Mouse (Mus musculus) gonadal fat pad, adult 2 months (tissue): ENCODE results near the gene Tecta. TPM values are rescaled to one million over a fixed set of nuclear protein-coding genes. Genes with fewer than 3 reads are reported as not detected.

ENCODE experiments used
- DNase-seq: peaks from one replicate; pipeline ENCODE4 v3.0.0-alpha.2; 2012; ENCODE audit warnings: low read depth
- polyA plus RNA-seq: library from polyadenylated mRNA; depleted of rRNA; stranded (reverse); fragments of >200 nt; gene quantifications from 2 replicates; pipeline ENCODE4 v1.2.3, GENCODE M21; 2012

Tecta gene
- polyA plus RNA-seq, 1 experiment, result 17.4 TPM

DNA sequence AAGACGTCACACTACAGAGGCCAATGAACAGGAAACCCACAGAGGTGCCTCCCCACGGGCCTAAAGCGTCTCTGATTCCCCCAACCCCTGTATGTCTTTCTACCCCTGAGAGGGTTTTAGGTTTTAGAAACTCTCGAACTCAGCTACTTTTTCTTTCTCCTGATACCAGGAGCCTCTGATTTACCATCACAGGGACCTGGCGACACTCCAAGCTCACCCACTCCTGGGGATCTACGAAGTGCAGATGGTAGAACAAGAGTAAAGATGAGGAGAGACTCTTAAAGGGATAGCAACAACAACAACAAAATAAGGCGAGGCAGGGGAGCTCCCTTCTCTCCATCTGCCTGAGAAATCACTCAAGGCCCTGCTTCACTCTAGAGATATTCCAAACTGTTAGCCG lies 12.7 kb downstream of the Tecta start:
- DNase-seq, result no peak

DNA sequence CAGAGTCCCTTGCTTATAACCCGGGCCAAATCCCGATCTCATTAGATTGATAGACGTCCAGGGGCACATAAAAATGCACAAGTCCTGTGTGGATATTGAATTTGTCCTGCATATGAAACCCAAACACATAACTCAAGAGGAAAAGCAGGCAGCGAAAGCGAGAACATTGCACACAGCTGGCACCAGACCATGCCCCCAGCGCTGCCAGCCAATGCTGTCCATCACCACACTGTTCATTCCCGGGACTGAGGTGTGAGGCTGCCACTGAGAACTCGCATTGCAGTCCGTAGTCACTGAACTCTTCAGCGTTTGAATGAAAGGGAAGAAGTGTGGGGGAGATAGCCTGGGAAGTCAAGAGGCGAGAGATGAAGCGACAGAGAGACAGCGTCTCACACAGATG lies 14.1 kb downstream of the Tecta start:
- DNase-seq, result no peak

DNA sequence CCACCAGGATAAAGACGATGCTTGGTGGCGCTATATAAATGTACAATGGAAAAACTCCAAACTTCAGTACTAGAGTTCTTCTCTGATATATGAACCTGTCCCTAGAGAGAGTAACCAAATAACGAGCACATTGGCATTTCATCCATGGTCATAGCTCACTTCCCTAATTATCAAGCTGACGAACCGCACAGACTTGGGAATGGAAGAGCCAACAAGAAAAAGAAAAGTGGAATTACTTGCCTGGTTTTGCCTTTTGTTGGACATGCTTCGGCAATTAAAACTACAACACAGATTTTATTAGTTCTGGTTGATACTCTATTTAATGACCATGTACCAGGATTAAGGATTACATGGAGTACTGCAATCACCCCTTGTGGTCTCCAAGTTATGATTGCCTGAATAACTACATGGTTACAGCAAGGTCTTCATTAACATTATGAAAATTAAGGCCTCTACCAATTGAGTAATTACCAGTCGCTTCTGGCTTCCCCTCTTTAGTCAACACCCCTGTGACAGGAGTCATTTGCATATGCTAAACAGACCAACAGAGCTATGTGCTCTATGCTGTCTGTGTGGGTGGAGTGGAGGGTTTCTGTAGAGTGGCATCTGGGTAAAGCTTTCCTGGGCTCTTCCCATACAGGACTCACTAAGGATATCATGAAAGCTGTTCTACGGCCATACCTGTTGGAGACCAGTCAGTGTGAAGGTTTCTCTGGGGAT lies 16.9 kb downstream of the Tecta start:
- DNase-seq, result no peak

DNA sequence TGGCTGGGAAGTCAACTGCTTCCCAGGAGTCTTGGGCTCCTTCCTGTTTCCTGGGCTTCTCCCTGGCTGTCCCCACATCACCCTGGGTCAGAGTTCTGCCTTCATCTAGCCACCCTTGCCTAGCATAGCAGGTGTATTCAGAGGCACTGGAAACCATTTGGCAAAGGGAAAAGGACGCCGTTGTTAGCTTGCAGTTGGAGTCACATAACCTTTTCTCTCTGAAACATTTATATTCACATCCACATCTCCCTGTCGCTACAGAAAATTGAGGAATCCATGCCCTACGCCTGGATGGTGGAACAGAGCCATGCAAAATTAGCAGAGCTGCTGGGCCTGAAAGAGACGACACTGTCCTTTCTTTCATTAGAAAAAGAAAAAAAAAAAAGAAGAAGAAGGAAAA lies 17.7 kb downstream of the Tecta start:
- DNase-seq, result no peak

DNA sequence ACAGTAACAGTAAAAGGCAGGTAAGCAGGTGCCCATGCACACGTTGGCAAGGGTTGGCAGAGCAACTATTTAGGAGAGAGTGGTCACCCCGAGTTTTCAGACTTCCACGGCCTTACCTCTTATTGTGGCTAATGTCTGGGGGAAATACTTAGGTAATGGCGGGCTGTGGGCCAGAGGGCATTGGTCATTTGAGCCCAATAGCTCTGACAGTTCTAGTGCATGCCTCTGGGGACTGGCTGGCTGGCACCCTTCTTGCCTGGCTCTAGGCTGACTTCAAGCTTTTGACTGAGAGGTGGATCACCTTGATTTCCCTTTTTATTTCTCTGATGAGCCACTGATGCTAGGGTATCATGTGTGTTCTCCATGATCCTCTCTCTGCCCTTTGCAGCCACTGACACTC lies 21.7 kb downstream of the Tecta start:
- no peak for DNase-seq

DNA sequence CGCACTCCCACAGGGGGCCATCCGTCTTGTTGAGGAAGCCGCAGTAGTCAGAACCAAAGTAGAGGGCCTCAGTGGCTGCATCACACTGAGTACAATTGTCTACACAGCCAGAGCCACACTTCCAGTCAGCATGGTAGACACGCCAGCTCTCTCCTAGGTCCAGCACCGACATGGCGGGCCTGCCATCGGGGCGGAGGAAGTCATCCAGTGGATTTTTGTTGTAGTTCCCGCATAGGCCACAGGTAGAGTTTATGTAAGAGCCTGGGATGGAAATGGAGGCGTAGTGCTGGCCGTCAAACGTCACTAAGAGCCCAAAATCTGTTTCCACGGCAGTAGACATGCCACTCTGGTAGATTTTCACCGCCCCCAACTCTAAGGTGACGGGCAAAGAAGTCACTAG lies 22.1 kb downstream of the Tecta start:
- DNase-seq, result no peak

DNA sequence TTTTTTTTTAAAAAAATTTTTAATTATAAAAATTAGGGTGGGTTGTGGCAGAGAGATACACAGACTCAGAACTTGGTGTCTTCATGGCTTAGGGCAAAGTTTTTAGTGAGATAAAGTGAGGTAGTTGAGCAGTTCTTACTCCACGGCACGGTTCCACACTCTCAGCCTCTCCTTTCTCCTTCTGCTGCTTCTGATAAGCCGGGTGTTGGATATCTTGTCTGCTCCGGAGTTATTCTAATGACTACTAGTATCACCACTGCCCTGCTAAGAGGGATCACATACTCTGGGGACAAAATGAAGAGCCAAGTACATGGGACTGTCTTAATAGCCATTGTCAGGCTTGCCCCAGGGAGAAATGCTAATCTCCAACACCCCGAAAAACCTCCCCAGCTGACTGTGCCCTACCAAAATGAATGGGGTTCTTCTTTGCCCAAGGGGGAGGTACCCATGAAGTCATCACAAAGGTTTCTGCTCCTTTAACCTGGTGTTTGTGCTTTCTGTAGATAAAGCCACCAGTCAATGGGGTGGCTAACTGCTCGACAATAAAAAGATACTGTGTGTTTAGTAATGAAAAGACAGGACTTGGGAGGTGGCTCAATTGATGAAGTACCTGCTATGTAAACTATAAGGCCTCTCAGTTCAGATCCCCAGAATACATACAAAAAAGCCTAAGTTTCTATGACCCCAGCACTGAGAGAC lies 27.9 kb downstream of the Tecta start:
- no peak for DNase-seq

DNA sequence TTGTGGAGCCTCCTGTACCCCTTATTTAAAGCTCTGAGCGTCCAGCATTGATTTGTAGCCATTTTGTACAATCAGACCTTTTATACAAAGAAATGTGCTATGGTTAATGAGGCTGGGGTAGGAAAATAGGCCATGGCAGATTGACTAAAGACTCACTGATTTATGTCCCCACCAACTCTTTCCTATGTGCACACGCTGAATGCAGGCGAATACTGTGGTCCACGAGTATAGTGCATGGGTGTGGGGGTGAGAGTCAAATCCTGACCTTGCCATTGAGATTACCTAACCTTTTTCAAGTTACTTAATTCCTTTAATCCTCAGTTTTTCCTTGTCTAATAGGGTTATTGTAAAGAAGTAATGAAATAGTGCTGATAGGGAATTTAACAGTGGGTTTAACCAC lies 42.1 kb downstream of the Tecta start:
- no peak for DNase-seq

DNA sequence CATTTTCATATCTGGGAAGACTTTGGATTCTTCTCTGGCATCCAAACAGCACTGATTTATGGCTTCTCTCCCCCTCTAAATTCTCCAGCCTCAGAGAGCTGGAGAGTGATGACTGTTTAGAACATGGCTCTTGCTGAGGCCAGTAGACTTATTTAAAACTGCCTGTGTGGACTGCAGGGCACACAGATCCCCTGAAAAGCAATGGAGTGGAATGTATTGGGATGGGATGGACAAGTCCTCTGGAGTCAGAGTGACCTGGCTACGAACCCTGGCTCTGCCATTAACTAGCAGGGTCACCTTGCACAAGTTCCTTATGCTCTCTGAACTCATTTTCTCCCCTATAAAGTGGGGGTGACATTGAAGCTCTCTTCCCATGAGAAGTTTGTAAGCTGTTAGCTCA lies 44.9 kb downstream of the Tecta start:
- DNase-seq, result no peak

DNA sequence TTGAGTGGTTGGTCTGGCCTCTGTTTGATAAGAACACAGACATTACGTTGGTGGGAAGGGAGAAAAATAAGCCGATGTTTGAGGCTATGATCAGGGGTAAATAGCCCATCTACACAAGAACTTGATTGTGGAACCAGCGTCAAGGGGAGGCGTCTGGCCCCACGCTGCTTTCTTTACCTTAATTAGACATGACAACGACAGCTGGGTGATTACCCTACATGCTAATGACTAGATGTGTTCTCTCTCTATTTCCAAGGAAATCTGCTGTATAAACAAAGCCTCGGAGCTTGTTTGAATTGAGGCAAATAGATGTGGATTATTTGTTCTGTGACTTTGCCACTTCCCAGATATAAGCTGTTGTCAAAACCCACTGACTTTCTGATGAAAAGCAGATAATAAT lies 49.9 kb downstream of the Tecta start:
- no peak for DNase-seq

DNA sequence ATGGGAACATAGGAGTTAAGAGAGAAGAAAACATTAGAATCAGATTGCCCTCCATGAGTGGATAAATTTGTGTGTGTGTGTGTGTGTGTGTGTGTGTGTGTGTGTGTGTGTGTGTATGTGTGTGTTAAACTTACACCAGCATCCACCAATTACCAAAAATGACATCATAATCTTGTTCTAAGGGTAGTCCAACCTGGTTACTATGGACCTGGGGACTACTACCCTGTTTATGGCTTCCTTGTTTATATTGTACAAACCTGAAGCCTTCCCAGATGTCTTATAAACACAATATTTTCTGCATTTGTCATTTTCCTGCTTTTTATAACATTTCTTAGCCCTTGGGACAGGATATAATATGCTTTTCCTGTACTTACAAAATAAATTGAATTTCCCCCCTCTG lies 53.4 kb downstream of the Tecta start:
- no peak for DNase-seq

DNA sequence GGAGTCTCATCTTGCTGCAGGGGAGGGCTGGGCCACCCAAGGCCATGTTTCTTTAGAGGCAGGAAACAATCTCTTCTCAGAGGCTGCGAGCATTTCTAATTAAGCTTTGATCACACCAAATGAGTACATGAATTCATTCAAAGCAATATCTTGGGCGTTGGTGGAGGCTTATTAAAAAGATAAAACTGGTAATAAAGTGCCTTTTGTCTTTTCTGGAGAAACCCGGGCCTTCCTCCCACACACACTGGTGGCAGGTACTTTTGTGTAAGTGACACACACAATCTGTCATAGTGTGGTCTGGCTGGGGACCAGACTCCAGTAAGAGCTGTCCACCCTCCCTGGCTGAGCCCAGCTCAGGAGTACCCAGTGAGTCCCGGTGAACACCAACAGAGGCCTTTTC lies 60.6 kb downstream of the Tecta start:
- DNase-seq, result no peak

DNA sequence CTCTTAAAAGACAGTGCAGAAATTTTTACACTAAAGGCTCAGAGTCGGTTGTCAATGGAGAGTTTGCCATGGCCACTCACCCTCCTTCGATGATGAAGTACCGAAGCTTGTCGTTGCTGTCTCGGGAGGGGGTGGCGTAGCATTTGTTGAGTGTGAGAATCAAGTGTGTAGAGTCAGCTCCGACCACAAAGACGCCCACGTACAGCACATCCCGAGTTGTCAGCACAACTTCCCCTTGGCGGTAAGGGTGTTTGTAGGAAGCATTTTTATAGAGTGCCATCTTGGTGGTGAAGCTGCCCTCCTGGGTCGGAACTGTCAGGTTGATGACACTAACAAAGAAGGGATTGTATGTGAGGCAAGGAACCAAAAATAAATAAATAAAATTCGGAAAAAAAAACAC lies 62.7 kb downstream of the Tecta start:
- DNase-seq, result no peak

DNA sequence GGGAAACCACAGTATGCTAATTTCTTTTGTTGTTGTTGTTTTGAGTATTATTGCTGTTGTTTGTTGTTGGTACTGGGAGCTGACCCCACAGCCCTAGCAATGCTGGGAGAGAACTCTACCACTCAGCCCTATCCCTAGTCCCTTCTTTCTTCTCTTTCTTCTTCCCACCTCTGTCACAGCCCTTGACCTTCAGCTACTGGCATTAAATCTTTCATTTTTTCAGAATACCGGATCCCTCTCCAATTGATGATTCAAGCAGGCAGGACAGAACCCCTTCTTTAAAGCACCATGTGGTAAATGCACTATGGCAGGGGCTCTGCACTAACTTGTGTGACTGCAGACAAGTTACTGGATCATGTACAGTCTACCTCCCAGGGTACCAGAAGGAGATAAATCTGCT lies 63.2 kb downstream of the Tecta start:
- DNase-seq, result no peak

DNA sequence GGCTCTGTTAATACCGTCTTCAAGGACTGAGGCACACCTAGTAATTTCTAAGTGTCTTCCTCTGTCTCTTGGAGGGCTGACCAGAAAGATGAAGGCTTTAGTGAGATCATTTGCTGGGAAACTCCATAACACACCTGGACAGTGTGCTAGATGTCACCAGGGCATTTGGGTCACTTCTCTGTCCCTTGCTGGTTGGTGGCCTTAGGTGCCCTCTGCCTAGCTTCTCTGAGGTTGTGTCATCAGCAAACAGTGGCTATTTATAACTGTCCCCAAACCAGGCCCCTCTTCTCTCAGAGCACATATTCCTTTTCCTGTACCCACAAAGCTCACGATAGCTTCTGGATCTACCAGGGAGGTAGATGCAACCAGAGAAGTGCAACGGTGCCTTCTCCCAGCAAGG lies 64.8 kb downstream of the Tecta start:
- no peak for DNase-seq

DNA sequence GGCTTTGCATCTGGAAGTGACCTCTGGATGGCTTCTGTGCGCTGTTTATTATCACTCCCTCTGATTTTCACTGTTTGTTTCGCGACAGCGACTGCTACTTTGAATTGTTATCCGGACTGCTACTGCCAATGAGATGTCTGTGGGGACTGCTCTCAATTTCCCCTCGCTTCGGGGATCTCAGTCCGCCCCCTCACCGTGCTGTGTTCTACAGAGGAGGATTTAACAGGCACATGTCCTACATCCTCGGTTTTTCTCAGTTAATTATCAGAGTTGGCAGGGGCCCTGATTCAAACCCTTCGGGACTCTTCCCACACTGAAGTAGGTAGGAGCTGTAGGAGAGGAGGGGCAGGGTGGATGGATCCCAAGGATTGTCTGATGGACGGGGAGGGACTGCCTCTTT lies 67.0 kb downstream of the Tecta start:
- no peak for DNase-seq

DNA sequence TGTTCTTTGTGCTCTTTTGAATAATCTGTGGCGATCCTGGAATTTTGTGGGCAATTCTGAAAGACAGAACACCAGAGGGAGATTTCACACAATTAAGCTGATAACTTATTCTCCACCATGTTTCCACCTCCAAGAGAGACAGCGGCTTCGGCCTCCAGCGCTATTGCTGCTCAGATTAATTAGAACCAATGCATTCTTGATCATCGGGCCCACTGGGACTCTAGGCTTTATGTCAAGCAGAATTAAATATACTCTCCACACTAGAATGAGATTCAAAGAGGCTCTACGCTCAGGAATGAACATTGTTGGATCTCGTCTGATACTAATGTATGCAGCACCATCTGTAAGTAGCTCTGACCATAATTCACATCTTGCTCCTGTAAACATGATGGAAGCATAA lies 68.4 kb downstream of the Tecta start:
- no peak for DNase-seq

DNA sequence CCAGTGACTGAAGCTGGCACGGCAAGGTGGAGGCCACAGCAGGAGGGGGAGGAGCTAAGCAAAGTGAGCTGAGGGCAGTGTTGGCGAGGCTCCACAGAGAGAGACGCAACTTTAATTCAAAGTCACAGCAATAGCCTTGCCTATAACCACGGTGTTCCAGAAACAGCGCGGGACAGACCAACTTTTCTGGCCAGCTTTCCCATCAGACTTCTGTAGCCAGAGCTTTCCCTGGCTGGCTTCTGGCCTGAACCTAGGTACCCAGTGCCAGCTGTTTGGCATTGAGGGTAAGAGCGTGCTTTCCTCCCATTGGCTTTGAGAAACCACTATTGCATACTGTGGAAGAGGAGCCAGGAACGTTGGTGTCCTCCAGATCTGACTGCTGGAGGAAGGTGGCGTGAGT lies 70.0 kb downstream of the Tecta start:
- DNase-seq, result peak; percentile 60

DNA sequence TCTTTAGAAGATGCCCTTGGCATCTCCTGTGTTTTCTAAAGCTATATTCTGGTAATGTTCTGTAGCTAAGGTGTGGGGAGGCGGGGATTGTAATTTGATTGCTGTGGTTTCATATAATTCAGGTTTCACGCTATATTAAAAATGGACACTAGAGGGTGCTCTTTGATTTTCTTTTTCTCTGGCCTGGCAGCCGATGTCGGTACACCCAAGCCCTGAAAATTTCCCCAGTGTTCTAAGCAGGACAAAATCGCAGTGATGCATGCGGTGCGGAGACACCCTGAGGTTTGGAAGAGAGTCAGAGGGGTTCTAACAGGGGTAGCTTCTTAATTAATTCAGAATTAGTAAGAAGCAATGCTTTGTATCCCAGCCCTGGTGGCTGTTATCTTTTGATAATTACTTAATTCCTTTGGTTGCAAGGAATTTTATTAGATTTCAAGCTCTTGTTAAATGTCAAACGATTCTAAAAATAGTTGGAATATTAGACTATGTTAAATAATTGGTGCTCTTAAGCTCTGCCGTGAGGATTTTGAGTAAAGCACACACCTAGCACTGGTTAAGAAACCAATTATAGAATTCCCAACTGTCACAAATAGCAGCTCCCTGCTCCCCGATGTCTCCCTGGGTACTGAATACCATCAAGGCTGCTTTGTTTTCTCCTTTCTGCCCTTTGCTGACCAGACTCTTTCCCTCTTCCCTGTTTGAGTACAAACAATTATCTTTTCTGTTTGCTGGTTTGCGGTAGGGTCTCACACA lies 72.9 kb downstream of the Tecta start:
- no peak for DNase-seq

DNA sequence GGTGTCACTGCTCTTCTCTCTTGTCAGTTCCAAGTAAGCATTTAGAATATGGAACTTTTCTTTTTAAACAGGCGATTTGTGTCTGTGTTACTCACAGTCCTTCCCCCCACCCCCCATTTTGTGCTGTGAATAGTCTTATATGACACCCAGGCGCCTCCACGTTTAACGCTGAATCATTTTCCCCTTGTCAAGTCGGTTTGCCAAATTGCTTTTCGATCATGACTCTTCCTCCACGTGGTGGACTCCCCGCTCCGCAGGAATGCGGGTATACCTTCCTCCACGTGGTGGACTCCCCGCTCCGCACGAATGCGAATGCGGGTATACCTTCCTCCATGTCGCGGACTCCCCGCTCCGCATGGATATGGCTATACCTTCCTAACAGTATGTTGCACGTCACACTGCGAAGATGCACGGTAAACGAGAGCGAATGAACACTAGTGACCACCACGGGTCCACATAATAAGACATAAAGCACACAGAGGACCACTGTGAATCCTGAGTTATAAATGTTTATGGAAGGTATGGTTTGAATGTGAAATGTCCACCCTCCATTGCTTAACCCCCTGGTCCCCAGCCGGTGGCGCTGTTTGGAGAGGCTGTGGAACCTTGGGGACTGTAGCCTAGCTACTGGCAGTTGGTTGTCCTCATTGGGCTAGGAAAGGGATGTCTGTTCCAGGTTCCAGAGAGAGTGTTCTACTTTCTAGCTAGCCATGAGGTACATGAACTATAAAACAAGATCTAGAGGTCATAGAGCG lies 74.9 kb downstream of the Tecta start:
- no peak for DNase-seq

DNA sequence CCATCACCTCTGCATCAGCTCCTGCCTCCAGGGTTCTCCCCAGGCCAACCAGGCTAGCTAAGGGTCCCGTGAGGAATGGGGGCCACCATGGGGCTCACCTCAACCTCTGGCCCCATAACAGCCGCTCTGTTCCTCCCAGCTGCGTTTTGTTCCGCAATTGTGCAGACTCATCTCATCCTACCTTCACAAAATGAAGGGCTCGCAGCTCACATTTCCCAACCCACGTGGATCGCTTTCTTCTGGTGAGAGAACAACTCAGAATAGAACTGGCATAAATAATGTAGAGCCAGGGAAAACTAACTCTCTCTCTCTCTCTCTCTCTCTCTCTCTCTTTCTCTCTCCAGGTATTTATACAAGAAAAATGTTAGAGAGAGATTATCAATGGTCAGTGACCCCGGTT lies 76.5 kb downstream of the Tecta start:
- no peak for DNase-seq

DNA sequence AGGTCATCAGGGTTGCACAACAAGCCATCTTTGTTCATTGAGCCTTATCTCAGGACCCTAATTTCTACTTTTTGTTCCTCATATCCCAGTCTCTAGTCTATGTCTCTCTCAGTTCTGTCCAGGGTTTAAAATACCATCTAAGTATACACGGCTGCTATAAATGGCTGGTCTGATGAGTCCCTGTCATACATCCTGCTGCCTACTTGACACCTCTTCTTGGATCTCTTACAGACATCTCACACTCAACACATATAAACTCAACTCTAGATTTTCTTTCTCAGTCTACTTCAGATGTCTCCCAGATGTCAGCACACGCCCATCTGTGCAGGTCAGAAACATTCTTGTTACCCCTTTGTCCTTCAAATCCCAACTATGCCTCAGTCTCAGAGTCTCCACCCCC lies 78.3 kb downstream of the Tecta start:
- no peak for DNase-seq
